Mouse (Mus musculus) forebrain, embryonic 14.5 days (tissue): Measurements from ENCODE around the gene Ube2f. TPM values are rescaled to one million over a fixed set of nuclear protein-coding genes. Genes with fewer than 3 reads are reported as not detected.
A peak's percentile ranks its signal among the peaks of the same experiment; 100 is the strongest.

Source experiments
- ATAC-seq: fragments of 200-750 bp; cut with Nextera tagmentation; 2 replicates; pipeline ENCODE4 v1.8.0; 2017; ENCODE audit warnings: mild to moderate bottlenecking, moderate library complexity
- DNase-seq: peaks from one replicate; pipeline ENCODE4 v3.0.0-alpha.2; 2015; ENCODE audit warnings: low spot score
- H3K27ac ChIP-seq: fragments of 300-500 bp; sonication (generic); 2 replicates; pipeline ENCODE4 v1.5.1; 2014; ENCODE audit warnings: low read depth, mild to moderate bottlenecking, control low read depth, low read length, moderate library complexity
- H3K27me3 ChIP-seq: fragments of 300-500 bp; sonication (generic); replicated peaks from 2 replicates; pipeline ENCODE4 v1.6.1; 2014; ENCODE audit warnings: low read length, control low read depth, mixed read lengths; ENCODE audit not compliant: control insufficient read depth, insufficient read depth
- H3K36me3 ChIP-seq: fragments of 300-500 bp; sonication (generic); 2 replicates; pipeline ENCODE4 v1.6.1; 2014; ENCODE audit warnings: low read length, control low read depth; ENCODE audit not compliant: control insufficient read depth, insufficient read depth
- H3K4me1 ChIP-seq: fragments of 300-500 bp; sonication (generic); 2 replicates; pipeline ENCODE4 v1.6.1; 2014; ENCODE audit warnings: antibody characterized with exemption, low read length, control low read depth; ENCODE audit not compliant: control insufficient read depth, insufficient read depth
- H3K4me2 ChIP-seq: fragments of 300-500 bp; sonication (generic); 2 replicates; pipeline ENCODE4 v1.6.1; 2014; ENCODE audit warnings: mild to moderate bottlenecking, control low read depth, low read length
- H3K4me3 ChIP-seq: fragments of 300-500 bp; sonication (generic); 2 replicates; pipeline ENCODE4 v1.5.1; 2014; ENCODE audit warnings: low read depth, low read length, control low read depth
- H3K9ac ChIP-seq: fragments of 300-500 bp; sonication (generic); 2 replicates; pipeline ENCODE4 v1.6.1; 2014; ENCODE audit warnings: mild to moderate bottlenecking, low read length, control low read depth, moderate library complexity
- H3K9me3 ChIP-seq: fragments of 300-500 bp; sonication (generic); replicated peaks from 2 replicates; pipeline ENCODE4 v1.6.1; 2016; ENCODE audit warnings: low read length, control low read depth, mixed read lengths; ENCODE audit not compliant: control insufficient read depth
- WGBS: fragments of 180-500 bp; shearing (Covaris S2); extraction: QIAGEN DNeasy Blood & Tissue Kit; methylation state at CpG from one replicate; pipeline ENCODE4 v1.1.7; 2014; 5-methylcytosine and 5-hydroxymethylcytosine counted together
- polyA plus RNA-seq: library from polyadenylated mRNA; unstranded; fragments of >200 nt; fragmentation: Nextera tagmentation; extraction: Ambion mirVana; gene quantifications from 2 replicates; pipeline ENCODE4 v1.2.1, GENCODE M21; 2014

Gene Ube2f
- polyA plus RNA-seq, 1 experiment from 2014 or later: 78.8 TPM

GRCm38 (mm10) chr1:91227381-91228054, 22.6 kb upstream of the Ube2f start:
- H3K9me3 ChIP-seq: no peaks in the 10 kb centered on the region
- H3K4me2 ChIP-seq: no peak overlapping the region
- DNase-seq (no peak), ATAC-seq (no peak)
- H3K9ac ChIP-seq: no peak overlapping the region
- H3K27ac ChIP-seq: no peak overlapping the region
- H3K27me3 ChIP-seq: no peaks in the 10 kb centered on the region
- H3K36me3 ChIP-seq: no peaks in the 10 kb centered on the region
- H3K4me1 ChIP-seq: no peaks in the 10 kb centered on the region
- no peak overlapping the region for H3K4me3 ChIP-seq
- 69% methylated on average over 15 of the region's 15 CpGs for WGBS

- DNase-seq (no peak), ATAC-seq (no peak)
- Histone ChIP-seq H3K27me3 (no peaks in the 10 kb centered on the region), H3K27ac (no peak overlapping the region), H3K4me2 (no peak overlapping the region), H3K36me3 (no peaks in the 10 kb centered on the region), H3K4me3 (no peak overlapping the region), H3K9me3 (no peaks in the 10 kb centered on the region), H3K4me1 (no peaks in the 10 kb centered on the region), H3K9ac (no peak overlapping the region)
- 52% methylated on average over 6 of the region's 6 CpGs for WGBS
Observed at GRCm38 (mm10) chr1:91231142-91231541, 19.0 kb upstream of the Ube2f start.

- ATAC-seq (no peak), DNase-seq (no peak)
- Histone ChIP-seq H3K36me3 (no peaks in the 10 kb centered on the region), H3K9me3 (no peaks in the 10 kb centered on the region), H3K9ac (no peak overlapping the region), H3K27ac (no peak overlapping the region), H3K4me3 (no peak overlapping the region), H3K4me2 (no peak overlapping the region), H3K27me3 (no peaks in the 10 kb centered on the region), H3K4me1 (no peaks in the 10 kb centered on the region)
- 54% methylated on average over 5 of the region's 5 CpGs for WGBS
Observed at GRCm38 (mm10) chr1:91231896-91232295, 18.2 kb upstream of the Ube2f start.

GRCm38 (mm10) chr1:91235395-91235794, 14.7 kb upstream of the Ube2f start:
- 83% methylated on average over 5 of the region's 5 CpGs for WGBS
- H3K9ac ChIP-seq: no peak overlapping the region
- ATAC-seq: no peak
- H3K4me1 ChIP-seq: no peaks in the 10 kb centered on the region
- DNase-seq: no peak
- no peak overlapping the region for H3K4me3 ChIP-seq
- H3K27me3 ChIP-seq: no peaks in the 10 kb centered on the region
- H3K4me2 ChIP-seq: no peak overlapping the region
- no peaks in the 10 kb centered on the region for H3K9me3 ChIP-seq
- no peak overlapping the region for H3K27ac ChIP-seq
- H3K36me3 ChIP-seq: no peaks in the 10 kb centered on the region

DNA sequence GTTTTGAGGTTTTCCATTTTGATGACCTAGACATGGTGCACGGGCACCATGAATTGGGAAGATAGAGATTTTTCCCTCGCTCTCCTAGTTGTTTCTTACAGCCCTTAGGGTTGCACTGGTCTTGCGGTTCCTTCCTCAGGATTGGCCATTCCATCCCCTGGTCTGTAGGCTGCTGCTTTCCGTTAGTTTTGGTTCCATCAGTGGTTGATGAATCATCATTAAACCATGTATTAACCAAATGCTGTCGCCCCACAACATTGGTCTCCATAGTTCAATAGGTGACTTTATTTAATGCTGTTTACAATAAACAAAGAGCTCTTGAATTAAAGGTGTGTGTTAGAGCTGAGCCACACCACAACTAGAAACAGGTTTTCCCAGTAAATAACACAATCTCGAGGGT, 12.4 kb upstream of the Ube2f start:
- Histone ChIP-seq H3K27ac (no peak overlapping the region), H3K4me2 (no peak overlapping the region), H3K36me3 (no peaks in the 10 kb centered on the region), H3K4me1 (no peaks in the 10 kb centered on the region), H3K4me3 (no peak overlapping the region), H3K9ac (no peak overlapping the region), H3K9me3 (no peaks in the 10 kb centered on the region), H3K27me3 (no peaks in the 10 kb centered on the region)
- no peak for DNase-seq
- no peak for ATAC-seq
- 75% methylated on average over 6 of the region's 6 CpGs for WGBS

GRCm38 (mm10) chr1:91239112-91239511, 11.0 kb upstream of the Ube2f start:
- H3K4me1 ChIP-seq: no peaks in the 10 kb centered on the region
- no peaks in the 10 kb centered on the region for H3K9me3 ChIP-seq
- WGBS: 27% methylated on average over 5 of the region's 5 CpGs
- no peak overlapping the region for H3K9ac ChIP-seq
- peak; percentile 27 for DNase-seq
- no peaks in the 10 kb centered on the region for H3K27me3 ChIP-seq
- H3K36me3 ChIP-seq: no peaks in the 10 kb centered on the region
- no peak for ATAC-seq
- no peak overlapping the region for H3K27ac ChIP-seq
- H3K4me3 ChIP-seq: no peak overlapping the region
- H3K4me2 ChIP-seq: no peak overlapping the region

- DNase-seq: no peak
- no peak for ATAC-seq
- no peaks in the 10 kb centered on the region for H3K9me3 ChIP-seq
Observed at GRCm38 (mm10) chr1:91239800-91240199, 10.3 kb upstream of the Ube2f start.

GRCm38 (mm10) chr1:91240685-91241084, 9.4 kb upstream of the Ube2f start:
- Histone ChIP-seq H3K9ac (no peak overlapping the region), H3K4me1 (no peaks in the 10 kb centered on the region), H3K27ac (no peak overlapping the region), H3K4me3 (no peak overlapping the region), H3K9me3 (no peaks in the 10 kb centered on the region), H3K36me3 (no peaks in the 10 kb centered on the region), H3K4me2 (no peak overlapping the region), H3K27me3 (no peaks in the 10 kb centered on the region)
- DNase-seq (no peak), ATAC-seq (no peak)
- 85% methylated on average over 1 of the region's 1 CpGs for WGBS

More at GRCm38 (mm10) chr1:91239800-91240199, 10.3 kb upstream of the Ube2f start:
- Histone ChIP-seq H3K27me3 (no peaks in the 10 kb centered on the region), H3K36me3 (no peaks in the 10 kb centered on the region), H3K4me1 (no peaks in the 10 kb centered on the region), H3K4me3 (no peak overlapping the region), H3K27ac (no peak overlapping the region), H3K9ac (no peak overlapping the region), H3K4me2 (no peak overlapping the region)
- WGBS: 85% methylated on average over 1 of the region's 1 CpGs

- ATAC-seq: no peak
Observed at GRCm38 (mm10) chr1:91241249-91241648, 8.9 kb upstream of the Ube2f start.

More at GRCm38 (mm10) chr1:91241249-91241648, 8.9 kb upstream of the Ube2f start:
- Histone ChIP-seq H3K9ac (no peak overlapping the region), H3K9me3 (no peaks in the 10 kb centered on the region), H3K4me2 (no peak overlapping the region), H3K4me1 (no peaks in the 10 kb centered on the region), H3K36me3 (no peaks in the 10 kb centered on the region), H3K27me3 (no peaks in the 10 kb centered on the region), H3K4me3 (no peak overlapping the region), H3K27ac (no peak overlapping the region)
- DNase-seq: no peak
- WGBS: 85% methylated on average over 4 of the region's 4 CpGs
